Mouse (Mus musculus) brain, embryonic 14.5 days (tissue): ENCODE data around the gene Ephb2.

Experiments
- CTCF ChIP-seq: fragments of 200-500 bp; IDR thresholded peaks from 2 replicates; pipeline ENCODE4 v1.5.1; 2012; ENCODE audit warnings: inconsistent platforms, mild to moderate bottlenecking, moderate library complexity, borderline replicate concordance; ENCODE audit not compliant: insufficient read depth, insufficient read length; ENCODE audit errors: extremely low read depth
- POLR2A ChIP-seq: fragments of 200-500 bp; IDR thresholded peaks from 2 replicates; pipeline ENCODE4 v1.6.1; 2012; ENCODE audit warnings: mild to moderate bottlenecking, inconsistent platforms, borderline replicate concordance; ENCODE audit not compliant: poor library complexity, insufficient read depth, insufficient read length, severe bottlenecking; ENCODE audit errors: extremely low read depth

- no peak for TF ChIP-seq CTCF
- TF ChIP-seq POLR2A: no peak
Measured at GRCm38 (mm10) chr4:136613657-136614056, 222.1 kb downstream of the Ephb2 start.
